Mouse (Mus musculus) brain, embryonic 14.5 days (tissue): ENCODE measurements at regions not wholly inside any gene's neighbourhood (a gene's known extent, or its start where the extent isn't known, plus 50 kb on each side); places are given as distances from the start of the nearest gene placed in this dataset.

Experiments
- CTCF ChIP-seq: fragments of 200-500 bp; IDR thresholded peaks from 2 replicates; pipeline ENCODE4 v1.5.1; 2012; ENCODE audit warnings: inconsistent platforms, mild to moderate bottlenecking, moderate library complexity, borderline replicate concordance; ENCODE audit not compliant: insufficient read depth, insufficient read length; ENCODE audit errors: extremely low read depth
- POLR2A ChIP-seq: fragments of 200-500 bp; IDR thresholded peaks from 2 replicates; pipeline ENCODE4 v1.6.1; 2012; ENCODE audit warnings: mild to moderate bottlenecking, inconsistent platforms, borderline replicate concordance; ENCODE audit not compliant: poor library complexity, insufficient read depth, insufficient read length, severe bottlenecking; ENCODE audit errors: extremely low read depth

DNA sequence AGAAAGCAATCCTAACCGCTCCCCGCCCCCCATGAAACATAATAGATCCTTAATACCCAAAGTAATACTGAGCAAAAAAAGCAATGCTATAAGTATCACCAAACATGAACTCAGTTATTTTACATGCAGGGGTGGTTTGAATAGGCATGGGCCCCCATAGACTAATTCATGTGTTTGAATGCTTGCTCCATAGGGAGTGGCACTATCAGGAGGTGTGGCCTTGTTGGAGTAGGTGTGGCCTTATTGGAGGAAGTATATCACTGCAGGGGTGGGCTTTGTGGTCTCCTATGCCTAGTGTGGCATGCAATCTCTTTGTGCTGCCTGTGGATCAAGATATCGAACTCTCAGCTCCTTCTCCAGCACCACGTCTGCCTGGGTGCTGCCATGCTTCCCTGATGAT, 237.4 kb upstream of the Atp11b start:
- TF ChIP-seq CTCF (no peak), POLR2A (no peak)
